Mouse (Mus musculus): ENCODE data around the gene Prkn.

DNA sequence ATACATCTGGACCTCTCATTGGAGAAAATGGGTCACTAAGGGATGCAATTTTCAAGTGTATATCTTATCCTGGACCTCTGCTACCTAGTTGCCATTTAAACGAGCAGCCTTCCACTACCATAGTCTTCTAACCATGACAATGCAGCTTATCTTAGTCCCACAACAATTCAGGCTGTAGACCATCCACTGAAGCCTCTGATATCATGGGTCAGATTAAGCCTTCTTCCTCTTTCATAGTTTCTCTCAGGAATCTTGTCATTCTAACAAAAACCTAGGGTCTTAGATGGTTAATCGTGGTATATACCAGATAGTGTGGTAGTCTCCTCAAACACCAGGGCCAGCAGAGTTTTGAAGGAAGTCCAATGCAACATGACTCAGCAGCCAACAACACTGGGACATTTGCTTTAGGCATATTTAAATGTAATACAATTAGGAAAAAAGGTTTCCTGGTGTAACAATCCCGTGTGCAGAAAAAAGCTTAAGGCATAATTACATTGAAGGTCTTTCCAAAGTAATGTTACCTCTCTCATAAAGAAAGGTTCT is 61.6 kb downstream of the Prkn start:
- TF ChIP-seq POLR2A (IDR thresholded peaks at IDR 0.05; ENCODE audit: extremely low read depth, insufficient read depth, low read length) (no peak), CTCF (IDR thresholded peaks at IDR 0.05; ENCODE audit: extremely low read depth, insufficient read depth, low read length) (no peak)
